Mouse (Mus musculus): ENCODE measurements at regions not wholly inside any gene's neighbourhood (a gene's known extent, or its start where the extent isn't known, plus 50 kb on each side); places are given as distances from the start of the nearest gene placed in this dataset.

DNA sequence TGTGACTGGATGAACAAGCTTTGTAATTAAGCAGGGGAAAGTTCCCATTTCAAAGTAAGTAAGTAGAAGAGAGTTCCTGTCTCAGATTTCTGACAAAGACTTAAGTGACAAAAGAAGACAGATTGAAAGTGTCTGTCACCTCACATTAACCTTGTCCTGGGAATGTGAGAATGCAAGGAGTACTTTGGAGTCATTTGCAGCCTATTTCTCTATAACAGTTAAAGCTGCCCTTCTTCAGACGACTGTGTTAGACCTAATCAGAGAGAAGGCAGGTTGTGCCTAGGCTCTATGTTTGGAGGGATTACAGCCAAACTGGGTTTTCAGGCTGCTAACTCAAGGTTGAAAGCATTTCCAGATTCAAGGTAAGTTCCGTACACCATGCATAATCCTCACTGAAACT is 446.5 kb downstream of the Pdgfc start:
- DNase-seq (ENCODE audit: low read depth, low spot score), result no peak

- DNase-seq (ENCODE audit: low read depth, low spot score), result no peak
Observed at GRCm38 (mm10) chr3:81483363-81483762, 447.1 kb downstream of the Pdgfc start.

GRCm38 (mm10) chr3:81505316-81505715 is 427.1 kb upstream of the Ctso start:
- DNase-seq (ENCODE audit: low read depth, low spot score), result no peak

GRCm38 (mm10) chr3:81508611-81509010 is 423.8 kb upstream of the Ctso start:
- no peak for DNase-seq (ENCODE audit: low read depth, low spot score)

DNA sequence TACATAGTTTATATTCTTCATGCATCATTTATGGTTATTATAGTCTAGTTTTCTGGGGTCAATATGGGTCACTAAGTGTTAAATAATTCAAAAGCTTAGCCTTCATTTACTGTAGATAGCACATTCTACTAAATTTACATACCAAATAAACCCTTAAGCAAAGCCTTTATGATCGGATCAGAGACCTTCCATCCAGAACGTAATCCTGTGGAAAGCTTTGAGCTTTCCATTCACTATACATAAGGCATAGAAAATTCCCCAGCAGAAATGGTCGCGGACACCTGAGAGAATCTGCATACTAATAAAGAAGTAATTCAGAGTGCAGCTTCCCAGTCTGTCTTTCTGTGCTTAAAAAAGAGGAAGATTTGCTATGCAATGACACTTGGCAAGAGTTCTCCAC is 410.6 kb upstream of the Ctso start:
- no peak for DNase-seq (ENCODE audit: low read depth, low spot score)

DNA sequence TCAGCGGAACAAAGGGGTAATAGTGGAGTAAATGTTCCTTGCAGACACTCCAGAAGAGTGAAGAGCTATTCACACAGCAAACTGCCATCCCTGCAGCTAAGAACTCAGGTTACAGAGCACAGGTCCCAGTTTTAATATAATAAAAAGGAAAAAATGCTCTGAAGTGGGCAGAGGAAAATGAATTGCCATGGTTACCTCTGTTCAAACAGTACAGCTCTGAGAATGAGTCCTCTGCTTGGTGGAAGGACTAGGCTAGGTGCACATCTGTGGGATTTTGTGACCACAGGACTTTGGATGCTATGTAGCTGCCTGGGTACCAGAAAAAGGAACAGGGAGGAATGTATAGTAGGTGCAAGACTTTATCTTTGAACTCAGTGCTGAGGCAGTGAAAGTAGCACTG is 401.5 kb upstream of the Ctso start:
- no peak for DNase-seq (ENCODE audit: low read depth, low spot score)

- DNase-seq (ENCODE audit: low read depth, low spot score), result no peak
Observed at GRCm38 (mm10) chr3:81535448-81536205, 396.8 kb upstream of the Ctso start.

GRCm38 (mm10) chr3:81554773-81555172 is 377.6 kb upstream of the Ctso start:
- DNase-seq (ENCODE audit: low read depth, low spot score), result no peak

GRCm38 (mm10) chr3:81562610-81563258 is 369.7 kb upstream of the Ctso start:
- DNase-seq (ENCODE audit: low read depth, low spot score), result no peak

DNA sequence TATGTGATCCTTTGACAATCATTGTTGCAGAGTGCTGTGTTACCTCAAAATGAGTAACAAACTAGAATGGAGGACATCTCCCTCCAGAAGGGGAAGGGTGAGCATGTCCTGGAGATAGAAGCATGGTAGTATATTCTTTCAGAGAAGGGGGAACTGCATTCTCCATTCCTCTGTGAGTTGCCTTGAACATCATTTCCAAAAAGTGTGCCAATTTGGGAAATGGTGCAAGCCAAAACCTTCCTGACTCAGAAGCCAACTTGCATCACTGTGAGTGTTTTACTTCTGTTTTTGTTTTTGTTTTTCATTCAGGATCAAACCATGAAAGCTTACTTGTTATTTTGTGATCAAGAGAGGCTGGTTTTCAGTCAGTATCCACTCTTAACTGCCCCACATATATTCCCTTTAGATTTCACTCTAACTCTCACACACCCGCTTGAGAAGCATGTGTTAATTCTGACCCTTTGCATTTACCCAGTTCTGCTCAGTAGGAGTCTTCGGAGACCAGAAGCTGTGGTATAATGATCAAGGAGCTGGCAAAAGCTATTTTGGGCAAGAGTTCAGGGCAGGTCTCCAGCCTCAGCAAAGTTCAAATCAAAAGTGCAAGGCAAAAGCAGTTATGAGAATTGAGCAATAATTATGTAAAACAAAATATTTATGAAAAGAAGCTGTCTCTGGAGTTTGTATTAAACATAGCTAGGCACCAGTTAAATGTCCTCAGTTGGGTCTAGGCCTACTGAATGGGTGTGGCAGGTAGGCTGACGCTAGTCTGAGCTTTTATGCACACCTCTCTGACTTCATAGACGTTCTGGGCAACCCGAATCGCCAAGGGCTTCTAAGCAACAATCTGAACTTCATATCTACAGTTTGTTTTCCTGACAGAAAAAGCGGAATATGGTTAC is 368.3 kb upstream of the Ctso start:
- no peak for DNase-seq (ENCODE audit: low read depth, low spot score)

GRCm38 (mm10) chr3:81564757-81565063 is 367.7 kb upstream of the Ctso start:
- no peak for DNase-seq (ENCODE audit: low read depth, low spot score)

DNA sequence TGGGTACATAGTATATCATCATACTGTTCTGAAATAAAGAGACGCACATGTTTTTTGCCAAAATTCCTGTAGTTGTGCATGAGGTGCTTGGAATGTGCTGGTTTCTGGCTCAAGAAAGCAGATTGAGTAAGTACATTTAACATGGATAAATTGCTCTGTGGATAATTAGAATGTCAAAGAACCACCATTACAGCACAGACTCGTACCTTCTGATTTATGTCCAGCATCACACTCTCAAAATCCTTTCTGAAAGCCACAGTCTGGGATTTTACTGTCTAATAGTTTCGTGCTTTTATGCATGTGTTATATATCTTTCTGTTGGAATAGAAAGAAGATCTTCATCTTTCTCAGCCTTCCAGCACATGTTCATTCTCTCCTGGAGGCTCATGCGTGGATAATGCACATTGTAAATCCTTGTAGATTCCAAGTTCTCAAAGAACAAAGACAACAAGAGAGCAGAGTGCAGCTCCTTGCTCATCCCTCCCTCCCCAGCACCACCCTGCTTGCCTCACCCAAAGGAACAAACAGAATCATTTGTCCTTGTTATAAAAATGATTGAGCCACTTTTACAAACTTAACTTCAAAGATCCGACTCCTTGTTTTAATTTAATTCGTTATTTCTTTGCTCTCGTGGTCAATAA is 348.9 kb upstream of the Ctso start:
- no peak for DNase-seq (ENCODE audit: low read depth, low spot score)

- DNase-seq (ENCODE audit: low read depth, low spot score), result peak; percentile 68
Observed at GRCm38 (mm10) chr3:81589109-81589508, 343.3 kb upstream of the Ctso start.

- DNase-seq (ENCODE audit: low read depth, low spot score), result no peak
Observed at GRCm38 (mm10) chr3:81629157-81629556, 303.2 kb upstream of the Ctso start.

GRCm38 (mm10) chr3:81658490-81658889 is 273.9 kb upstream of the Ctso start:
- no peak for DNase-seq (ENCODE audit: low read depth, low spot score)

DNA sequence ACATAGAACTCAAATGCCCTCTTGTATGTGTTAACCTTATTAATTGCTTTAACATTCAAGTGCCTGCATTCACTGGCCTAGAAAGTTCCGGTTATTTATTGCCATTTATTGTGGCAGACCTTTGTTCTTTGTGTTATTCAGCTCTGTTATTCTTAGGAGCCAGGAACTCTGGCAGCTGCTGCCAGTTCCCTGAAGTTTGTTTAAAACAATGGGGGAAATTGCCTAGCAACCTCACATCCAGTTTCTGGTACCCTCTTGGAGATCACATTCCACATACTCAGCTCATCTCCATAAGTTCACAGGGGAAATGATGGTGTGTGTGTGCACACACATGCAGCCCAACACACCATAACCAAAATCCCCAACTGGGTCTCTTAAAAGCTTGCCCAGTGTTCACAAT is 270.8 kb upstream of the Ctso start:
- DNase-seq (ENCODE audit: low read depth, low spot score), result no peak

DNA sequence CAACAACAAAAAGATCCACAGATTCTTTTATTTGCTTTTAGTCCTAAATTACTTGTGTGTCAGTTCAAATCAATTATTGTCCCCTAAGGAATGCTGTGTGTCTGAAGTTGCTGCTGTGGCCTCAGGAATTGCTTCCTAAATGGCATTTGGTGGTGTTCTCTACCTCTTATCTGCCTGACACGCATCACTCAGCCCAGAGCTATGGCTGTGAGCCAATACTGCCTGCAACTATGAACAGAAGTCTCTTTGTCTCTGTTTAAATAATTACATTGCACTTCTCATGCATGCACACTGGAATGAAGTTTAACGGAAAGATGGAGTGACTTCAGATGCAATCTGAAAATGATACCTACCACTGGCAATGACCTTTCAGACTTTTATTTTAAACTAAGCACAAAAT is 266.1 kb upstream of the Ctso start:
- no peak for DNase-seq (ENCODE audit: low read depth, low spot score)

DNA sequence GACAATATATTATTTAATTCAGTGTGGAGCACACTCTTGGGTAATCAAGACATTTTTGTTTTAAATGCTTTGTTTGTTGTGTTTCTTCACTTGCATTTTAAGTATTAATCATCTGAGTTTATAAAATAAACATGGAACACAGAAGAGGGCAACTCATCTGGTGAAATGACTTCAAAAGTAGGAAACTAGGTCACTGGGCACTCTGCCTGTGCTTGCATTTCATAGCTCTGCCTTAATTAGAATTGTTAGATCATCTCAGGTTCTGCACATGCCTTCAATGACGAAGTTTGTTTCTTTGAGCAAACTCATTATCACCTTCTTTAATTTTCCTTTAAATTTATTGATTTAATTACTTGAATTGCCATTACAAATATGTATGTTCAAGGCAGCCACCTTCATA is 255.8 kb upstream of the Ctso start:
- DNase-seq (ENCODE audit: low read depth, low spot score), result no peak

DNA sequence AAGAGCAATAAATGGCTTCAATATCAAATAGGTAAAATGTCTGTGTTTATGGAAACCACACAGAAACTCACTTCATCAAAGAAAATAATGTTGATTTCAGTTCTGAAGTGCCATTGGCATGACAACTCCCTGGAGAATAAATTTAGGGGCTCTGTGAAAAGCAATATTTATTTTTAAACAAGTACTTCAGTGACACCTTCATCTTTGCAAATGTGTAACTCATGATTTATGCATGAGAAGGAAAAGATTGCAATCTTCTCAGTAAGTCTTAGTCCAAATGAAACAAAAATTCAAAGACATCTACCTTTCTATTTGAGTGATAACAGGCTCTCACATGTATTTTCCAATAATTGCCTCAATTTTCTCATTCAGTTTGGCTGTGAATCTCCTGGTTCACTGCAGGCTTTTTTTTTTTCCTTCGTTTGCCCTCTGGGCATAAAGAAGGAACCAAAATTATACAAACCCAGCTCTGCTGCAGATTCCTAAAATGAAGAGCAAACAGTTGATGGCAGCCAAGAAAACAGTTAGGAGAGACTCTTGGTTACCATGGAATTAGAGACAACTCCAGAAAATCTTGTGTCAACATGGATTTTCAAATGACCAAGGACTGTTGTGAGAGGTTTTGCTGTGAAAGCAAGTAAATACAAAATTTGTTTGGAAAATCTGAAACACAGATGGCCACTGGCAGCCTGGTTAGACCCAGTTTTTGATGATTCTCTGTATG is 230.3 kb upstream of the Ctso start:
- peak; percentile 51 for DNase-seq (ENCODE audit: low read depth, low spot score)

- DNase-seq (ENCODE audit: low read depth, low spot score), result no peak
Observed at GRCm38 (mm10) chr3:81718911-81719310, 213.5 kb upstream of the Ctso start.

GRCm38 (mm10) chr3:81735463-81735862 is 196.9 kb upstream of the Ctso start:
- peak; percentile 75 for DNase-seq (ENCODE audit: low read depth, low spot score)
